Mouse (Mus musculus): ENCODE measurements around the gene Zfp281. TPM values are rescaled to one million over a fixed set of nuclear protein-coding genes. Genes with fewer than 3 reads are reported as not detected.

The Zfp281 gene
- polyA plus RNA-seq, 1 experiment from 2014 or later = 12.0 TPM

DNA sequence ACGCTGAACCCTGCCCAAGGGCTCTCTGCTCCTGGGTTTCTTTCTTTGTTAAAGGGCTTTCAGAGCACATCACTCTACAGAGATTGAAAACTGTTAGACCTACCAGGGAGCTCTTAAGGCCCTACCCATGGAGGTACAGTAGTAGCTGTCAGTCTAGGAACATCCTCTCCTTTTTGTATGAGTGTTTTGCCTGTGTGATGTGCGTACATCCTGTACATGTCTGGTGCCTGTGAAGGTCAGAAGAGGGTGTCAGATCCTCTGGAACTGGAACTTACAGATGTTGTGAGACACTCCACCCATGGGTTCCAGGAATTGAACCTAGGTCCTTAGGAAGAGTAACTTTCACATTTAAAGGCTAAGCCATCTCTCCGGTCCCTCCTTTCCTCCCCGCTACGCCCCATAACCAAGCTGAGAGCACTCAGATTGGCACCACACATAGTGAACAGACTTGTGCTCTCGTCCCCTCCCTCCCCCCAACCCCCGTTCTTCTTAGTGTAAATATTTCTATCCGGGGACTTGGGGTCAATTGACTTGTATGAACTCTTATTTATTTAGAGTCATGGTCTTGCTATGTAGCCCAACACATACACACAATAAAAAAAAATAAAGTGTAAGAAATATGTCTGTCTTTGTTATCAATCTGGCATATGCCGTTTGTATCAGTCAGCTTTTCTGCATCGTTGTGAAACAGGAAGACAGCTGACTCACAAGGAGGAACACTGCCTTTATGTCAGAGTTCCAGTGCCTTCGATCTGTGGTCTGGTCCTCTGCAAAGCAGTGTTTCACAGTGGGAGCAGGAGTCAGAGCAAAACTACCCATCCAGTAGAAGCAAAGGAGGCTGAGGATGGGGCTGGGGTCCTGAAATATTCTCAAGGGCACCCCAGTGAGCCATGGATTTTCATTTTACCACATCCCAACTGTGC lies 16.1 kb upstream of the Zfp281 start:
- ATAC-seq = no peak
- Histone ChIP-seq H3K9ac (ENCODE audit: low read depth, low read length) (no peak overlapping the region), H3K4me1 (ENCODE audit: control insufficient read depth, insufficient read depth, low read length) (no peaks in the 10 kb centered on the region), H3K27me3 (replicated peaks; ENCODE audit: control insufficient read depth, insufficient read depth, low read length) (no peaks in the 10 kb centered on the region), H3K36me3 (ENCODE audit: control insufficient read depth, insufficient read depth, low read length) (no peaks in the 10 kb centered on the region), H3K9me3 (ENCODE audit: control insufficient read depth, low read length) (no peaks in the 10 kb centered on the region), H3K4me2 (ENCODE audit: low read depth, low read length) (no peak overlapping the region), H3K27ac (ENCODE audit: low read length) (no peak overlapping the region), H3K4me3 (ENCODE audit: low read length) (no peak overlapping the region)
- WGBS = 67% methylated on average over 11 of the region's 11 CpGs

DNA sequence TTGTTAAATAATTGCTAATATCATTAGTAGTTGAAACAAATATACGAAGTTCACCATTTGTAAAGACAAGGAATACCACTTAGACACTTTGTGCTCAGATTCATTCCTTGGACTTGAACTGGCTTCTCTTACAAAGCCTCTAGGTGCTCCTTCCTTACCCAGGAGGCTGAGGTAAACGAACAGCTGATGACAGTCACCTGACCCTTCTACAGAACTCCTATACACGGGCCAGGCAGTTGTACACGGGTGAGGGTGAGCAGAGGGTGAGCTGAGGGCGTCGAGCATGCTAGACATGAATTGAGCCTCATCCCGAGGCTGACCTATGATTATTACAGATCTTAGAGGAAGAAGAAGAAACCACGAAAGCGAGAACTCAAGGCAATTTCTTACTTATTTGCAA lies 12.9 kb upstream of the Zfp281 start:
- Histone ChIP-seq H3K4me1 (ENCODE audit: control insufficient read depth, insufficient read depth, low read length) (no peaks in the 10 kb centered on the region), H3K9me3 (ENCODE audit: control insufficient read depth, low read length) (no peaks in the 10 kb centered on the region), H3K36me3 (ENCODE audit: control insufficient read depth, insufficient read depth, low read length) (no peaks in the 10 kb centered on the region), H3K27ac (ENCODE audit: low read length) (no peak overlapping the region), H3K4me2 (ENCODE audit: low read depth, low read length) (no peak overlapping the region), H3K4me3 (ENCODE audit: low read length) (no peak overlapping the region), H3K9ac (ENCODE audit: low read depth, low read length) (no peak overlapping the region), H3K27me3 (replicated peaks; ENCODE audit: control insufficient read depth, insufficient read depth, low read length) (no peaks in the 10 kb centered on the region)
- 82% methylated on average over 9 of the region's 9 CpGs for WGBS
- no peak for ATAC-seq

- no peaks in the 10 kb centered on the region for H3K36me3 ChIP-seq (ENCODE audit: control insufficient read depth, insufficient read depth, low read length)
- WGBS = 54% methylated on average over 6 of the region's 6 CpGs
- ATAC-seq = no peak
- H3K9me3 ChIP-seq (ENCODE audit: control insufficient read depth, low read length) = no peaks in the 10 kb centered on the region
- H3K4me3 ChIP-seq (ENCODE audit: low read length) = no peak overlapping the region
- no peaks in the 10 kb centered on the region for H3K4me1 ChIP-seq (ENCODE audit: control insufficient read depth, insufficient read depth, low read length)
- no peak overlapping the region for H3K4me2 ChIP-seq (ENCODE audit: low read depth, low read length)
- no peak overlapping the region for H3K9ac ChIP-seq (ENCODE audit: low read depth, low read length)
- H3K27ac ChIP-seq (ENCODE audit: low read length) = no peak overlapping the region
- H3K27me3 ChIP-seq (replicated peaks; ENCODE audit: control insufficient read depth, insufficient read depth, low read length) = no peaks in the 10 kb centered on the region
These were observed 11.4 kb upstream of the Zfp281 start for GRCm38 (mm10) chr1:136613300-136613751.

DNA sequence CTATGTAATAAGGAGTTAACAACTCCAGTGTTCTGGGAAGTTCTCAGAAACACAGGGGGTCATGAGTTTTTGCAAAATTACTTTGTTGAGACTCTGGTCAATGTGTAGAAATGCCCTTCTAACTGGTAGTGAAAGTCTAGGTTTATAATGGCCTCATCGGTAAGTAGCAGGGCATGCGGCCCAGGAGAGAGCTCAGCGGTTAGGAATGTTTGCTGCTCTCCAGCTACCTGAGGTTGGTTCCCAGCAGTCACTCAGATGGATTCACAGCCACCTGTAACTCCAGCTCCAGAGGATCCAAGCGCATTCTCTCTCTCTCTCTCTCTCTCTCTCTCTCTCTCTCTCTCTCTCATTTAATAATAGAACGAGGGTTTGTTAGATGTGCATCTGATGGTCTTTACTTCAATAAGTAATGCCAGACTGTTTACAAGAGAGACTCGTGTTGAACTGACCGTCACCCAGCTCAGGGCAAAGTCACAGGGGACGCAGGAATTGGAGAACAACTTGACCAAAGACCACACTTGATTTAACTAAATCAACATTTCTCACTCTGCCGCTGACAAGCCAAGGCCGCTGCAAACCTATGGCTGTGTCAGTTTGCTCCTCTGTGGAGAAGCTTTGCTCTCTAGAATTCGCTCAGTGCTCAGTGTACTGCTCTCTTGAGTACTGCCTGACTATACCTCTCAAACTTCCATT lies 9.8 kb upstream of the Zfp281 start:
- ATAC-seq = no peak
- Histone ChIP-seq H3K4me3 (ENCODE audit: low read length) (no peak overlapping the region), H3K36me3 (ENCODE audit: control insufficient read depth, insufficient read depth, low read length) (no peaks in the 10 kb centered on the region), H3K27me3 (replicated peaks; ENCODE audit: control insufficient read depth, insufficient read depth, low read length) (no peaks in the 10 kb centered on the region), H3K27ac (ENCODE audit: low read length) (no peak overlapping the region), H3K9me3 (ENCODE audit: control insufficient read depth, low read length) (no peaks in the 10 kb centered on the region), H3K4me2 (ENCODE audit: low read depth, low read length) (no peak overlapping the region), H3K4me1 (ENCODE audit: control insufficient read depth, insufficient read depth, low read length) (no peaks in the 10 kb centered on the region), H3K9ac (ENCODE audit: low read depth, low read length) (no peak overlapping the region)
- 75% methylated on average over 11 of the region's 11 CpGs for WGBS

- H3K4me2 ChIP-seq (ENCODE audit: low read depth, low read length) = no peak overlapping the region
- no peak overlapping the region for H3K27ac ChIP-seq (ENCODE audit: low read length)
- 67% methylated on average over 7 of the region's 7 CpGs for WGBS
- no peak overlapping the region for H3K9ac ChIP-seq (ENCODE audit: low read depth, low read length)
- no peaks in the 10 kb centered on the region for H3K36me3 ChIP-seq (ENCODE audit: control insufficient read depth, insufficient read depth, low read length)
- no peaks in the 10 kb centered on the region for H3K27me3 ChIP-seq (replicated peaks; ENCODE audit: control insufficient read depth, insufficient read depth, low read length)
- ATAC-seq = no peak
- H3K9me3 ChIP-seq (ENCODE audit: control insufficient read depth, low read length) = no peaks in the 10 kb centered on the region
- H3K4me1 ChIP-seq (ENCODE audit: control insufficient read depth, insufficient read depth, low read length) = no peaks in the 10 kb centered on the region
- no peak overlapping the region for H3K4me3 ChIP-seq (ENCODE audit: low read length)
These were observed 7.4 kb upstream of the Zfp281 start for GRCm38 (mm10) chr1:136617163-136617788.

DNA sequence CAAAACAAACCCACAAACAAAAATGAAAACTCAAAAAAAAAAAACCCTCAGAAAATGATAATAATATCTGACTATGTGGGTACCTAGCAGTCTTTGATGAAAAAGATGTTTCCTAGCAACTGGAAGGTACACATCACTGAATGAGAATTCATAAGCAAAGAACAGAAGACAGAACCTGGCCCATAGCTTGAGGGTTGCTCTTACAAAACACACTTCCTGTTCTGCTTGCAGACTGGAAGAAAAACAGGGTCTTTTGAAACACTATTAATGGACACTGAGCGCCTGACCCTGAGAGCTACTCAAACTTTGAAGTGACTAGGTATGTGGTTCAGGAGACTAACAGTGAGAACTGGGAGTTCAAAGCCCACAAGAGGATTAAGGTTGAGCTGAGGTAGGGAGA lies 6.1 kb upstream of the Zfp281 start:
- WGBS = 68% methylated on average over 1 of the region's 1 CpGs
- Histone ChIP-seq H3K4me2 (ENCODE audit: low read depth, low read length) (no peak overlapping the region), H3K4me3 (ENCODE audit: low read length) (no peak overlapping the region), H3K36me3 (ENCODE audit: control insufficient read depth, insufficient read depth, low read length) (no peaks in the 10 kb centered on the region), H3K4me1 (ENCODE audit: control insufficient read depth, insufficient read depth, low read length) (no peaks in the 10 kb centered on the region), H3K9me3 (ENCODE audit: control insufficient read depth, low read length) (no peaks in the 10 kb centered on the region), H3K27ac (ENCODE audit: low read length) (no peak overlapping the region), H3K27me3 (replicated peaks; ENCODE audit: control insufficient read depth, insufficient read depth, low read length) (no peaks in the 10 kb centered on the region), H3K9ac (ENCODE audit: low read depth, low read length) (no peak overlapping the region)
- ATAC-seq = no peak

DNA sequence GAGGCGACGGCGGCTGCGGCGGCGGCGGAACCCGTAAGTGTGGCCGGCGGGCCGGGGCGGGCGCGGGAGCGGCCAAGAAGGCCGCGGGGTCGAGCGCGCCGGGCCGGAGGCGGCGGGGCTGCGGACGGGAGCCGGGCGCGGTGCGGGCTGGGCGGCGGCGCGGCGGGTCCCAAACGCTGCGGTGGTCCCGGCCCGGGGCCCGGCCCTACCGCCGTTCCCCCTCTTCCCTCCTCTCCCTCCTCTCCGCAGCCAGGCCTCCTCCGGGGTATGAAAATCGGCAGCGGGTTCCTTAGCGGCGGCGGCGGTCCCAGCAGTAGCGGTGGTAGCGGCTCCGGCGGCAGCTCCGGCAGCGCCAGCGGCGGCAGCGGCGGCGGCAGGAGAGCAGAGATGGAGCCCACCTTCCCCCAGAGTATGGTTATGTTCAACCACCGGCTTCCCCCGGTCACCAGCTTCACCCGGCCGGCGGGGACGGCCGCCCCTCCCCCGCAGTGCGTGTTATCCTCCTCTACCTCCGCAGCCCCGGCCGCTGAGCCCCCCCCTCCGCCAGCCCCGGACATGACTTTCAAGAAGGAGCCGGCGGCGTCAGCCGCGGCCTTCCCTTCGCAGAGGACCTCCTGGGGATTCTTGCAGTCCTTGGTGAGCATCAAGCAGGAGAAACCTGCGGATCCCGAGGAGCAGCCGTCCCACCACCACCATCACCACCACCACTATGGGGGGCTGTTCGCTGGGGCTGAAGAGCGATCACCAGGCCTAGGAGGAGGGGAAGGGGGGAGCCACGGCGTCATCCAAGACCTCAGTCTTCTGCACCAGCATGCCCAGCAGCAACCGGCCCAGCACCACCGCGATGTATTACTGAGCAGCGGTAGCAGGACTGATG lies 556 bp downstream of the Zfp281 start:
- Histone ChIP-seq H3K27ac (ENCODE audit: low read length) (peak overlapping the region; percentile 90), H3K4me2 (ENCODE audit: low read depth, low read length) (peak overlapping the region; percentile 88), H3K36me3 (ENCODE audit: control insufficient read depth, insufficient read depth, low read length) (no peaks in the 10 kb centered on the region), H3K4me1 (ENCODE audit: control insufficient read depth, insufficient read depth, low read length) (peaks cover 20% of the 10 kb centered on the region), H3K27me3 (replicated peaks; ENCODE audit: control insufficient read depth, insufficient read depth, low read length) (no peaks in the 10 kb centered on the region), H3K4me3 (ENCODE audit: low read length) (peak overlapping the region; percentile 78), H3K9ac (ENCODE audit: low read depth, low read length) (peak overlapping the region; percentile 92), H3K9me3 (ENCODE audit: control insufficient read depth, low read length) (no peaks in the 10 kb centered on the region)
- 1% methylated on average over 72 of the region's 92 CpGs for WGBS
- ATAC-seq = peak; percentile 71

DNA sequence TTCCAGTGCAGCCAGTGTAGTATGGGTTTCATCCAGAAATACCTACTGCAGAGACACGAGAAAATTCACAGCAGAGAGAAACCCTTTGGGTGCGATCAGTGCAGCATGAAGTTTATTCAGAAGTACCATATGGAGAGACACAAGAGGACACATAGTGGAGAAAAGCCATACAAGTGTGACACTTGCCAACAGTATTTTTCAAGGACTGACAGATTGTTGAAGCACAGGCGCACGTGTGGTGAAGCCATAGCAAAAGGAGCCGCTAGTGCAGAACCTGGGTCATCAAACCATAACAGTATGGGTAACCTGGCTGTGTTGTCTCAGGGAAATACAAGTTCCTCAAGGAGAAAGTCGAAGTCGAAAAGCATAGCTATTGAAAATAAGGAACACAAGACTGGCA lies 1.4 kb downstream of the Zfp281 start:
- H3K9ac ChIP-seq (ENCODE audit: low read depth, low read length) = peak overlapping the region; percentile 92; the same call in 1 of the 2 replicates

More for the DNA sequence above, 1.4 kb downstream of the Zfp281 start:
- Histone ChIP-seq H3K4me1 (ENCODE audit: control insufficient read depth, insufficient read depth, low read length) (peaks cover 20% of the 10 kb centered on the region), H3K4me3 (ENCODE audit: low read length) (peak overlapping the region; percentile 78; the same call in 1 of the 2 replicates), H3K36me3 (ENCODE audit: control insufficient read depth, insufficient read depth, low read length) (no peaks in the 10 kb centered on the region), H3K4me2 (ENCODE audit: low read depth, low read length) (peak overlapping the region; percentile 88), H3K9me3 (ENCODE audit: control insufficient read depth, low read length) (no peaks in the 10 kb centered on the region), H3K27ac (ENCODE audit: low read length) (no peak overlapping the region), H3K27me3 (replicated peaks; ENCODE audit: control insufficient read depth, insufficient read depth, low read length) (no peaks in the 10 kb centered on the region)
- 83% methylated on average over 7 of the region's 7 CpGs for whole genome bisulfite sequencing
- no peak for ATAC-seq
